30 mouse cellular contexts compared by ENCODE assay signal in the genomic region with DNA sequence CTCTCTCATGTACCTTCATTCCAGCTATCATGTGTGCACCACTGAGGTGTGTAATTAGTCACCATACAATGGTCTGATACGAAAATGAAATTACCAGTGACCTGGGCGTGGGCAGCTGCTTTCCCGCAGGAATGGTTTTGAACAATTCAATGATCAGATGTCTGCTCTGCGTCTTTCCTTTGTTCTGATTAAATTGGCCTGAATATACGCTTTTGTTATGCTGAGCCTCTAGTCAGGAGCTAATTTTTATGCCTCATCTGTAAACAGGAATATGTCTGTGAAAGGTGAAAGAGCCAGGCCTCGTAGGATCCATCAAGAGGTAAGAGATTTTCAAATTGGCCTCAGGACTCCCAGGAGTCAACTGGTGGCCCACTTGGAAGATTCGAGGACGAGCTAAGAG. TPM values are rescaled to one million over a fixed set of nuclear protein-coding genes. Genes with fewer than 3 reads are reported as not detected.
"Had no signal": no experiment of that assay in that cellular context is flagged by ENCODE, and none has a peak within 500 bp of the region (broad histone marks: within the 10 kb centered on the region; RNA-seq: fewer than 3 reads in every experiment).

No protein-coding gene starts in this region.

- H3K4me2 ChIP-seq: limb, embryonic 12.5 days; limb, embryonic 13.5 days; limb, embryonic 15.5 days; liver, embryonic 11.5 days; liver, embryonic 12.5 days; liver, embryonic 13.5 days; liver, embryonic 15.5 days; lung, embryonic 14.5 days; lung, embryonic 15.5 days; midbrain, embryonic 11.5 days; midbrain, embryonic 12.5 days; midbrain, embryonic 13.5 days; midbrain, embryonic 15.5 days had no signal

- H3K4me3 ChIP-seq: limb, embryonic 10.5 days; limb, embryonic 12.5 days; limb, embryonic 13.5 days; limb, embryonic 15.5 days; liver, embryonic 12.5 days; liver, embryonic 13.5 days; liver, embryonic 15.5 days; lung, embryonic 15.5 days; megakaryocyte, embryonic 14.5 days; midbrain, embryonic 10.5 days; midbrain, embryonic 12.5 days; midbrain, embryonic 13.5 days; midbrain, embryonic 15.5 days; myocyte had no signal

- H3K9me3 ChIP-seq: limb, embryonic 10.5 days; limb, embryonic 12.5 days; limb, embryonic 13.5 days; limb, embryonic 15.5 days; liver, embryonic 12.5 days; liver, embryonic 13.5 days; liver, embryonic 15.5 days; lung, embryonic 15.5 days; midbrain, embryonic 10.5 days; midbrain, embryonic 12.5 days; midbrain, embryonic 13.5 days; midbrain, embryonic 15.5 days had no signal

- H3K9ac ChIP-seq: limb, embryonic 12.5 days; limb, embryonic 13.5 days; limb, embryonic 15.5 days; liver, embryonic 12.5 days; liver, embryonic 13.5 days; liver, embryonic 14.5 days; liver, embryonic 15.5 days; lung, embryonic 14.5 days; lung, embryonic 15.5 days; midbrain, embryonic 12.5 days; midbrain, embryonic 13.5 days; midbrain, embryonic 15.5 days had no signal

- ATAC-seq: liver, embryonic 12.5 days; lung, postnatal 0 days; midbrain, embryonic 13.5 days; midbrain, embryonic 15.5 days; midbrain, embryonic 16.5 days had no signal

- H3K36me3 ChIP-seq: limb, embryonic 10.5 days; limb, embryonic 12.5 days; limb, embryonic 13.5 days; limb, embryonic 15.5 days; liver, embryonic 12.5 days; liver, embryonic 13.5 days; liver, embryonic 15.5 days; lung, embryonic 15.5 days; midbrain, embryonic 10.5 days; midbrain, embryonic 12.5 days; midbrain, embryonic 13.5 days; midbrain, embryonic 15.5 days had no signal

- H3K27ac ChIP-seq: limb, embryonic 10.5 days; limb, embryonic 12.5 days; limb, embryonic 13.5 days; limb, embryonic 15.5 days; liver, embryonic 12.5 days; liver, embryonic 13.5 days; liver, embryonic 14.5 days; liver, embryonic 15.5 days; lung, embryonic 15.5 days; macrophage; midbrain, embryonic 10.5 days; midbrain, embryonic 12.5 days; midbrain, embryonic 13.5 days; midbrain, embryonic 15.5 days had no signal

- DNase-seq: left cerebral cortex, postnatal 4 days; liver; liver, embryonic 13.5 days; lung, adult 18-20 months; lung, adult 2 months; lung, embryonic 14.5 days; lung, postnatal 10 days; lung, postnatal 14 days; lung, postnatal 36 days; lung, postnatal 4 days; midbrain, embryonic 14.5 days had no signal

- H3K4me1 ChIP-seq: limb, embryonic 13.5 days; limb, embryonic 15.5 days; liver, embryonic 12.5 days; liver, embryonic 13.5 days; liver, embryonic 15.5 days; lung, embryonic 15.5 days; megakaryocyte, embryonic 14.5 days; midbrain, embryonic 12.5 days; midbrain, embryonic 13.5 days; midbrain, embryonic 15.5 days had no signal

- H3K27me3 ChIP-seq: liver, embryonic 13.5 days; liver, embryonic 15.5 days; lung, embryonic 15.5 days; midbrain, embryonic 12.5 days; midbrain, embryonic 13.5 days; midbrain, embryonic 15.5 days had no signal

RNA-seq across cellular contexts. Expression of a gene that starts 41.1 kb away (rescaled TPM):
- polyA plus RNA-seq: myocyte had no signal
